Mouse (Mus musculus) cortical plate, adult 2 months (tissue): Measurements from ENCODE around the gene Fbxl16.

ENCODE experiments used
- CTCF ChIP-seq: fragments of 200-500 bp; IDR thresholded peaks from 2 replicates; pipeline ENCODE4 v1.5.1; 2011; ENCODE audit warnings: mild to moderate bottlenecking, control low read depth, low read length; ENCODE audit not compliant: insufficient read depth; ENCODE audit errors: extremely low read depth
- POLR2A ChIP-seq: fragments of 200-500 bp; IDR thresholded peaks from 2 replicates; pipeline ENCODE4 v1.6.1; 2011; ENCODE audit warnings: mild to moderate bottlenecking, low read length, control low read depth; ENCODE audit not compliant: insufficient read depth; ENCODE audit errors: extremely low read depth

- TF ChIP-seq CTCF = no peak
- no peak for TF ChIP-seq POLR2A
These were observed 53.1 kb downstream of the Fbxl16 start for GRCm38 (mm10) chr17:25861704-25862612.
